Mouse (Mus musculus) heart, adult 2 months (tissue): ENCODE data around the gene Lrrc30.

Experiments
- CTCF ChIP-seq: fragments of 200-600 bp; IDR thresholded peaks from 2 replicates; pipeline ENCODE4 v1.8.1; 2022; ENCODE audit warnings: antibody characterized with exemption, mild to moderate bottlenecking, moderate library complexity
- POLR2A ChIP-seq: fragments of 200-500 bp; IDR thresholded peaks from 2 replicates; pipeline ENCODE4 v1.6.1; 2011; ENCODE audit warnings: mild to moderate bottlenecking, low read depth, low read length, control low read depth; ENCODE audit not compliant: insufficient read depth

DNA sequence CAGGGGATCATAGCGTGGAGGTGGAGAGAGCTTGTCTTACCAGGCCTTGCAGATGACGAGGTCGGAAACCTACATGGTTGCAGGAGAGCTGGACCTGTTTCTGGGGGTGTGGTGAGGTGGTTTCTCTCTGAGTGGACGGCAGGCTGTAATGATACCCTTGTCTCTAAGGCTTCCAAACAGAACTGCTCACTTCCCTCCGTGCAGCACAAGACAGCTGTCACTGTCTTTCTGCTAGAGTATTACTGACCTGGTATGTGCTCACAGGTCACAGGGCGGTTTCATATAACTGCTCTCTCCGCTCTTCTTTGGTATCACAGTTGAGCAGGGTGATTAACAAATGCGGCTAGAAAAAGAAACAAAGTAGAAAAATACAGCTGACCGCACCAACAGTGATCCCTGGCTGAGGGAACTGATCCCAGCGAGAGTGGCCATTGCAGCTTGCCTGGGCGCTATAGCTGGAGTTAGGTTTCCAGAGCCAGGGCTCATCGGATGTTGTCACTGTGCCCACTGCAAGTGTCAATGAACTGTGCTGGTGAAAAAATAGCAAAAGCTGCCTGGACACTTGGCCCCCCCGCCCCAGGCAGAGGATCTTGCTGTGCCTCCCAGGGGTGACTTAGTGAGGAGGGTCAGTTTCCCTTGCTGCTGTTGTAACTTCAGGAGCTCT, at the start of gene Lrrc30:
- TF ChIP-seq POLR2A (no peak), CTCF (no peak)
